Mouse (Mus musculus) gastrocnemius, postnatal 36 days (tissue): ENCODE data around the gene Ube2o. TPM values are rescaled to one million over a fixed set of nuclear protein-coding genes. Genes with fewer than 3 reads are reported as not detected.

Source experiments
- DNase-seq, 2 experiments: peaks; one replicate each; pipeline ENCODE4 v3.0.0; 2022
- intact Hi-C: fragments of 180-260 bp; cut with DNase I; formaldehyde crosslinking; loops from one replicate; pipeline ENCODE4 v1.15.1; 2025
- total RNA-seq, 2 experiments: library from RNA; stranded (reverse); gene quantifications; 2 replicates each; pipeline ENCODE4 v1.2.3; 2021

The Ube2o gene
- total RNA-seq, 2 experiments from 2014 or later, result 18.4 to 20.4 TPM

DNA sequence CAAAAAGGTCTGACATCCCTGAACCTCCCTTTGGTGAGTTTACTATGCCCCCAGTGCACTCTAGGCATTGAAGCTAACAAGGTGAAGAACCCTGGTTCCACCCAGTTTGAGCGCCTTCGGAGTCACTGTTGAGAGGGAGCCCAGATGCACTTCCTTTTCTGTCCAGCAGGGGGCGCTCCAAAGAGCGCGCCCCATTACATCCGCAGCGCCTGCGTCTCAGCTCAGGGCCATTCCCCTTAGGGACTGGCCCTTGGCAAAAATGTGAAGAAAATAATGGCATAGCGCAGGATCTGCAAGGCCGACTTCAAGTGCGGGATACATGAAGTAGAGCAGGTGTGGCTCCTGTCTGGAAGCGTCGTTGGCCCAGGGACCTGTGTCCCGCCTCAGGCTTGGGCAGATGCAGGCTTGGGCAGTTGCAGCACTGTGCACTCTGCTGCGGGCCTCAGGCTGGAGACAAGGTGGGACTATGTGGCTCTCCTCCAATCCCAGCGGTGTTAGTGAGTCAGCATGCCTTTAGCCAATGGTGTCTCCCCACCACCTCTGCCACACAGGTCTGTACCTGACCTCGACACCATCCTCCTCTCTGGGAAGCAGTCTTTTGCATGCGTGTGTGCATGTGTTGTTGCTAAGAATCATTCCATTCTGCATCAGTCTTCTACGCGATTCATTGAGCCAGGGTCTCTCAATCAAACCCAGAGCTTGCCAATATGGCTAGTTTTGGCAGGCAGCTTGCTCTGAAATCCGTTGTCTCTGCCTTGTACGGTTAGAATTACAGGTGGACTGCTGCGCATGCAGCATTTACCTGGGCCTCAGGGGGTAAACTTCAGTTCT is 5.8 kb upstream of the Ube2o start:
- peak; percentile 43 to 67 for DNase-seq
- intact Hi-C loops, result loop anchor here (2.0 to 5.0 kb wide), 2 partner anchors 42 to 225 kb away; no protein-coding TSS in a partner anchor

DNA sequence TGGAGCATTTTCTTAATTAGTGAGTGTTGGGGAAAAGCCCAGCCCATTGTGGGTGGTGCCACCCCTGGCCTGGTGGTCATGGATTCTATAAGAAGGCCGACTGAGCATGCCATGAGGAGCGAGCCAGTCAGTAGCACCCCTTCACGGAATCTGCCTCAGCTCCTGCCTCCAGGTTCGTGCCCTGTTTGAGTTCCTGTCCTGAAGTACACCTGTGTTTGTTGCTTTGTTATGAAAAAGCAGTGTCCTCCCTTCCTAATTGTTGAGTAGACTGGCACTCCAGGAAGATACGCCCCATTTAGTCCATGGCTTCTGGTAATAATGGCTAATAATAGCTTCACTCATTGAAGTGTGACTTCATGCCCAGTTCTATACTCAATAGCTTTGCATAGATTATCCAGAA is 5.1 kb upstream of the Ube2o start, which contains the start of gene Aanat:
Gene Aanat, plus strand, starts transcription at position 123 of the 400 bp plus-strand sequence.
- no peak for DNase-seq
- intact Hi-C loops, result loop anchor here (2.0 to 5.0 kb wide), 2 partner anchors 42 to 226 kb away; no protein-coding TSS in a partner anchor

DNA sequence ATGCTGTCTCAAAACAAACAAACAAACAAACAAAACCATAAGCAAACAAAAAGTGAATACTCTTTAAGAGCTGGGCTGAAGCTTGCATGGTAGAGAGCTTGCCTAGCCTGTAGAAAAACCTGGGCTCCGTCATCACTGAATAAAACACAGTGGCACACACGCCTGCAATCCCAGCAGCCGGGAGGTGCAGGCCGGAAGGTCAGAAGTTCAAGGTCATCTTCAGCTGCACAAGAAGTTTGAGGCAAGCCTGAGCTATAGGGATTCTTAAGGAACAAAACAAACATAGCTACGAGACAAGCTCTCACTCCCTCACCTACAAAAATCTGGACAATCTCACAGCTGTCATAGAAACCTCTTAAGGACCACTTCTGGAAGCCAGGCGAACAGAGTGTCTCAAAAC is 4.4 kb upstream of the Ube2o start:
- no peak for DNase-seq
- intact Hi-C loops, result loop anchor here (2.0 to 5.0 kb wide), 2 partner anchors 43 to 227 kb away; no protein-coding TSS in a partner anchor

DNA sequence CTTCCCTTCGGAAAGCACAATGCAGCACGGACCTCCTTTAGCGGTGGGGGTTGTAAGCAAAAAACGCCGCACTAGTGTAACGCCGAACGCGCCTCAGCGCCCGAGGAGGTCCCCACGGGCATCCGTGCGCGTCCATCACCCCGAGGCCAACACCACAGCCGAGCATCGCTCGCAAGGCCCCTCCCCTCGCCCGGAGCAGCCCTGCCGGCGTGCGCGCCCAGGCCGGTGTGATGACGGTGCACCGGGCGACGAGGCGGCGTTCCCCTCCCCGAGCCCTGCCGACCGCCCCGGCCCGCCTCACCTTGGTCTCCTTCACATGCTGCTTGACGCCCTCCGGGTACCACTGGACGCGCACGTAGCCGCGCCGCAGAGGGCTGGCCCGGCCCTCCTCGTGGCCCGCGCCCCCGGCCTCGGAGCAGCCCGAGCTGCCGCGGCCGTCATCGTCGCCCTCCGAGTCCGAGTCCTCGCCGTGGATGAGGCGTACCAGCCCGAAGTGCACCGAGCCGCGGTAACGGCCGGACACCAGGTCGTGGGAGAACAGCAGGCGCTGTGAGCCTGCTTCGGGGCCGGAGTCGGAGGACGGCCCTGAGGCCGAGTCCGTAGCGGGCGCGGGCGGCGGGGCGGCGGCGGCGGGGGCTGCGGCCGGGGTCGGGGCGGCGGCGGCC is 404 bp downstream of the Ube2o start:
- peak in 1 of 2 experiments; percentile 47 for DNase-seq
- intact Hi-C loops, result no loop called here

DNA sequence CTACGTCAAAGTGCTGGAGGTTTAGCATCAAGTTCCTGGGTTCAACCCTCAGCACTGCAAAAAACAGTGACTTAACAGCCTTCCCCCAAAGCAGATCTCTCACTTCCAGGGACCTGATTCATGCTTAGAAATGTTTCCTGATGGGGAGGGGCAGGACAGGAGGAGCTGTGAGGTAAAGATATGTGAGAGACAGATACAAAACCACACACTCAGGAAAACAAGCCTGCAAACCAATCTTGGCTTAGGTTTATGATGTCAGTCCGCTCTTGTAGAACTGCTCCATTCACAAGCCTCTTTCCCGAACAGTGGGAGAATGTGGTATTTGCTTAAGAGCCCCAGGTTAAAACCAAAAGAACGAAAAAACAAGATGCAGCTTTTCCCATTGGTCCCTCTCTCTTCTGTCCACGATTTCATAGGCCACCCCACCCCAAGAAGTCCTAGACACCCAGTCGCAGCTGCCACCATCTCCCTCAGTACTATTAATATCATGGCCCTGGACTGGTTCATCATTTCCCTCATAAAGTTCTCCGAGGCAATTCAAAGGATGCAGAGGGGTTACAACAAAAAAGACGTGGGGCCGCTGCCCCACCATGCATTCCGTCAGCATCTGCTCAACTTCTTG is 1.1 kb downstream of the Ube2o start:
- intact Hi-C loops, result no loop called here

DNA sequence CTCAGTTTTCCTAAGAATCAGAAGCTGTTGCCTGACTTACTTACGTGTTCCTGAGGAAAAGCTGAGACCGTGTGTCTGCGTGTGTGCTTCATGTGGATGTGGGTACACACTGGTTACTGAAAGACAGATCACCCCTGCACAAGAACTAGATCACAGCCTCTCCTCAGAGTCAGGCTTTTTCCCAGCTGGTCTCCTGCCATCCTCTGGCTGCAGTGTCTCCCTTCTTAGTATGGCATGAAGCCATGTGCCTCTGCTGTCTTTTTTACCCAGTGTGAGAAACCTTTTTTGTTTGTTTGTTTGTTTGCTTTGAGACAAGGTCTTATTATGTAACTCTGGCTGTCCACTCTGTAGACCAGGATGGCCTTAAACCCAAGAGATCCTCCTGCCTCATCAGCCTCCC is 2.0 kb downstream of the Ube2o start:
- intact Hi-C loops, result no loop called here
- DNase-seq, result no peak

More for the DNA sequence above, 1.1 kb downstream of the Ube2o start:
- DNase-seq, result no peak

GRCm38 (mm10) chr11:116575396-116575795 is 5.9 kb downstream of the Ube2o start:
- no peak for DNase-seq
- intact Hi-C loops, result no loop called here

GRCm38 (mm10) chr11:116574982-116575381 is 6.3 kb downstream of the Ube2o start:
- intact Hi-C loops, result no loop called here
- DNase-seq, result no peak

- intact Hi-C loops, result no loop called here
- no peak for DNase-seq
These were observed 6.8 kb downstream of the Ube2o start for GRCm38 (mm10) chr11:116574486-116574885.

DNA sequence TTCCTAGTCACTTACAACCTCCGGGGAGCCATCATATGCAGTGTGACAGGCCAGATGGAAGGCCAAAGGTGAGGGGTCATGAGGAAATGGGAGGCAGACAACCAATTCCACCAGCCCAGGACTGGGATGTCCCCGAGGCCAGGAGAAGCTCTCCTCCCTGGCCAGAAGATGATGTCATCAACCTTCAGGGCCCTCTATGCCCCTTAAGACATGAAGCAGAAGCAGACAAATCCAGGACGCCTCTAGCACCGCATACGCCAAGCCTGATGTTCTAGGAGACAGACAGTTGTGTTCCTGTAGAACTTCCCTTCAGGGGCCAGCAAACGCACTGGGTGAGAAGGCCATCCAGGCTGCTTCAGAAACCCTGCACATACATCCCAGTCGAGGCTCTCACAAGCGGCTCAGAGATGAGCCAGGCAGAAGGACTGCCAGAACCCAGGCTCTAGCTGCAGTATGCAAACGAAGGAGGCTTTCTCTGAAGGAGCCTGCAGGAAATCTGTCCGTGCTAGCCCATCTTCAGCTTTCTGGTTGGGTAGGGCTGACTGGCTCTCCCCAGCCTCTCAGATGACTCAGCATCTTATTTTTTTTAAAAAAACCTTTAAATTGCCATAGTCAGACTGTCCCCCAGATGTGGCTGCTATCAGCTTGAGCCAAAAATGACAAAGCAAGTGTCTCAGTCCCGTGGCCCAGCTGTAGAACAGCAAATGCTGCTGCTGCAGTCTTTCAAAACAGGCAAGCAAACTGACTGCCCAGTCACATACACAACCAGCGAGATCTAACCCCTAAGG is 8.3 kb downstream of the Ube2o start:
- intact Hi-C loops, result no loop called here
- no peak for DNase-seq

DNA sequence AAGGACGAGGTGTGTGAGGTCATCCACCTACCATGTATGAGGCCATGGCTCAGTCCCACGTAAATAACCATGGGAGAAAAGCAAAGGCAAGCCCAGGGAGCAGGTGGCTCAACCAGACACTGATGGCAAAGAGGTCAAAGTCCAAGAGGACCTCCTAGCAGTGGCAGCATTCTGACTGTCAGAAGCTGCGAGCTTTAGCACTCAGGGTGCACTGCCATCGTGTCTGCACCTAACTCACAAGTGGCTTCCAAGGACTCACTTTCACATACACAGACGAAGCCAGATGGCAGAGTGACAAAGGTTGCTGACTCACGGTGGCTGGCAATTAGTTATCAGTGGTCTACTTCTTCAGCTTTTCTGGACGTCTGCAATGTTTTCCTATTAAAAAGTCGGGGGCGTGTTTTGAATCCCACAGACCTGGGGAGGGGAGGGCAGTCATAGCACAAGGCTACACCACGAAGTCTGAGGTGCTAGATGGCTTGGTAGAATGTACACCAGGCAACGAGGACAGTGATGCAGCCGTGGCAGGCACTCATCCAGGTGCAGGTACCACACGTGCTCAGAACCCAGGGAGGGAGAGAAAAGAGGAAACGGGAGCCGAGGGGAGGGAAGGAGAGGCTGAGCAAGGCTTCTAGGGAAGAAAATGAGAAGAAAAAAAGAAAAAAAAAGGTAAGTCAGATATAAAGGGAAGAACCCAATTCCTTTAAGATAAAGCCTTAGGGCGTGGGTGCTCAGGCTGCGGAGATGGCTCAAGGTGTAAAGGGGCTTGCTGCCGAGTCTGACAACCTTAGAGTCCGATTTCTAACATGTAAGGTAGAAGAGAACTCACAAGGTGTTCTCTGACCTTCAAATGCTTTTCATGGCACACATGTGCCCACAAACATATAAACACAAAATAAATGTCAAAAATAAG is 9.2 kb downstream of the Ube2o start:
- no peak for DNase-seq
- intact Hi-C loops, result no loop called here

DNA sequence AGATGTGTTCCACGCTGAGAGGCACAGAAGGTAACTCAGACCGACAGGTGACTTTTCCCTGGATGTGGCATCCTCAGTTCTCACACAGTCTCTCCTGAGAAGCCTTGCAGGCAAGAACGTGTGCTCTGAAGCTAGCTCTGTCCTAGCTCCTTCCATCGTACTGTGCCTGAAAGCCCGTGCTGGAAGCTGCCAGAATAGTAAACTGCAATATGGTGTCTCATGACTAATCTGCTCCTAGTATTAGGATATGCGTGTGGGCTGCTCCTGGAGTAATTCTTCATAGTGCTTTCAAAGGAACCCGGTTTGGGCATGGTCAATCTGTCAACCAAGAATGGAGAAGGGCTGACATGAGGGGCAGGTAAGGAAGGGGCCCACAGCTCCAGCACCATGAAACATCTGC is 10.4 kb downstream of the Ube2o start:
- DNase-seq, result no peak
- intact Hi-C loops, result no loop called here

DNA sequence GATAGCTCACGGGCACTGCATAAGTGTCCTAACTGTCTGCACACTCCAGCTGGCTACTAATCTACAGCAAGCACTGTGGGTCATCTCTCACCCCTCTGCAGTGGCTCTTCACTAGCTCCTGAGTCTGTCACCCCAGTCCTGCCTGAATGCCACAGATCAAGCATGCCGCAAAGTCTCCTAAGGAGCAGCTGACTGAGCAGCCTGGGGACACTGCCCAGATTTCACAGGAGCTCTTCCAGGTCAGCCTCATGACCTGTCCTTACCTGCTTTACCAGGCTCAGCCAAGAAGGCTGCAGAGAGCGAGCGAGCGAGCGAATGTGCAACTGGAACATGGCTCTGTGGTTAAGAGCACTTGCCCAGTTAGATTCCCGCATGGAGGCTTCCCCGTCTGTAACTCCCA is 13.7 kb downstream of the Ube2o start:
- intact Hi-C loops, result no loop called here

DNA sequence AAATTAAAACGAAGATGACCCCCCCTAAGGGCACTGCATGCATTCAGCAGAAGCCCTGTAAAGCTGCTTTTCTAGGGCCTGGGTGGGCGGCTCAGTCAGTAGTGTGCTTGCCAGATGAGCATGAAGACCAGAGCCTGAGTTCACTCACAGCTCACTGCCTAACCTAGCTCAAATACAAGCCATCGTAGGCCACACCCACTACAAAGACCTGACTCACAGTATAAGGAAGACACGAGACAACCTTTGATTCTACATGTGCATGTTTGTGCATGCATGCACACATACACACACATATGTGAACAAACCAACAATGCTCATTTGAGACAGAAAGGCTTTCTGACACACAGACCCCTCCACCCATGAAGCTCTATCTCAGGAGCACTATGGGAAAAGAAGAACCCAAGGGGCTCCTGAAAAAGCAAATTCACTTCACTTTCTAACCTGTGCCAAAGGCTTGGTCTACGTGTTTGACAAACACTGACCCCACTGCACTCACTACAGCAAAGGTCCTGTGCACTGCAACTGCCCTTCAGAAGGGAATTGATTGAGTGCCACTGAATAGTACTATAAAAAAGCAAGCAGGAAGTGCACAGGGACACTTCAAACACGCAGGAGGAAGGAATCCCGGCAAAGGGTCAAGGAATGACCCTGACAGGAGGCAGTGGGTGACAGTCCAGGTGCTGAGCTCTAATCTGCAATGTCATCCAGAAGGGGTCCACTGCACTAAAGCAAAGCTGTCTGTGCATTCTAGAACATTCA is 15.8 kb downstream of the Ube2o start:
- intact Hi-C loops, result no loop called here
- no peak for DNase-seq

More for the DNA sequence above, 13.7 kb downstream of the Ube2o start:
- no peak for DNase-seq

- DNase-seq, result no peak
- intact Hi-C loops, result no loop called here
These were observed 24.9 kb downstream of the Ube2o start for GRCm38 (mm10) chr11:116556308-116556707.

DNA sequence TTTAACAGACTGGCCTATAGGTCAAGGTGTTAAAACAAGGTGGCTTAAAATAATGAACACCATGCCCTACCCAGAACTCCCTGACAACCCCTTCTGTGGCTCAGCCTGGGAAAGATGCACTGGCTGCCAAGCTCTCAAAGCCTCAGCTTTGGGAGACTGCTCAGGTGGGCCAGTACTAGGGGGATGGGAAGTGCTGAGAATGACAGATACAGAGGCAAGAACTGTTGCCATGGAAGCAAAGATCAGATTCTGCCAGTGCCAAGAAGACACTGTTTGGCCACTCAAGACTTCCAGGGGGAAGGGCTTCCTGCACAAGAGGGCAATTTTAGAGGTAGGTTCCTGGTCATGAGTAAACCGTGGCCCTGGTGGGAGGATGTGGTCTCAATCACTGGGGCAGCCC is 25.7 kb downstream of the Ube2o start:
- intact Hi-C loops, result loop anchor here (2.0 kb wide), 1 partner anchor 73 kb away; no protein-coding TSS in a partner anchor
- no peak for DNase-seq

DNA sequence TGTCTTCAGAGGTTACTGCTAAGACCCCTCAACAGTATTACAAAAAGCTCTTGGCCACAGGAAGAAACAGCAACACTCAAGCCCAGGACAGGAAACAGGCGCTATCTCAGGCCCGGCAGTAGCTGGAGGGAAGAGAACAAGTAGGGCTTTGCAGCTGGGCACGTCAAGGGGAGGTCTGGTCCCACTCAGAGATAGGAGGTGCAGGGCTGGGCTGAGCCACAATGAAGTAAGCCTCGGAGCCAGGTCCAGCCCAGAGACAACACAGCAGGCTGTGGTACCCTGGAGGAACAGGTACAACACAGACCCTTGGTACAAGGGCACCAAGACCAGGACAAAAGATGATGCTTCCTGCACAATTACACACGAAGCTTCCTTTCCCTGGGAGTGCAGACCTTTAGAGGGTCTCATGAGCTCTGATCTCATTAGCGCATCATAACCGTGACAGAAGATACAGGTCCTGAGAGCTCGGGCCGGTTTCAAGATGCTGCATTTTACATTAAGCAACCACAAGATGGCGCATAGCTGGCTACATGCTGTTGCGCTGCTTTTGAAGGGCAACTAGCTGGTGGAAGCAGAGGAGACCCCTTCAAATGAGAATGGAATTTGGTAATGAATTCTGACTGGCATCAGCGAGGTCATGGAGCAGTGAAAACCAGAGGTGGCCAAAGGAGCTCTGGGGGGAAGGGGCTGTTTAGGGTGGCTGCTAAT is 26.9 kb downstream of the Ube2o start:
- intact Hi-C loops, result loop anchor here (2.0 kb wide), 1 partner anchor 74 kb away; no protein-coding TSS in a partner anchor
- DNase-seq, result no peak

DNA sequence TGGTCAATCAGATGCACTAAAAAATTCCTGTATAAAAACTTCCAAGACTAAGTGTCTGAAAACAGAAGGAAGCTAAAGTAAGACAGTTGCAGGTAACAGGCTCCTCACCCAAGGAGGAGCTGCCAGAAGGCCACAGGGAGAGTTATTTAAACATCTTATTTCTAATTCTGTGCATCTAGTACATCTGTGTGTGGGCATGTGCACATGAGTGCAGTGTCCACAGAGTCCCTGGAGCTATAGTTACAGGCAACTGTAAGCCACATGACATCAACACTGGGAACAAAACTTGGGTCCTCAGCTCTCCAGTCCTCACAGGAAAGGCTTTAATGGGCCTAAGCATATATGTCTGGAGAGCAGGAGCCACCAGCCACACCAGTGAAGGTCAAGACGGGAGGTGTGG is 29.1 kb downstream of the Ube2o start:
- intact Hi-C loops, result no loop called here
- DNase-seq, result no peak
